Mouse (Mus musculus): ENCODE results near the gene Aebp1.
"Not testable (repeated sequence)": the region's sequence is repeated elsewhere in the genome, so short reads cannot be mapped to it uniquely, and the experiment has no call there.

Aebp1 gene

DNA sequence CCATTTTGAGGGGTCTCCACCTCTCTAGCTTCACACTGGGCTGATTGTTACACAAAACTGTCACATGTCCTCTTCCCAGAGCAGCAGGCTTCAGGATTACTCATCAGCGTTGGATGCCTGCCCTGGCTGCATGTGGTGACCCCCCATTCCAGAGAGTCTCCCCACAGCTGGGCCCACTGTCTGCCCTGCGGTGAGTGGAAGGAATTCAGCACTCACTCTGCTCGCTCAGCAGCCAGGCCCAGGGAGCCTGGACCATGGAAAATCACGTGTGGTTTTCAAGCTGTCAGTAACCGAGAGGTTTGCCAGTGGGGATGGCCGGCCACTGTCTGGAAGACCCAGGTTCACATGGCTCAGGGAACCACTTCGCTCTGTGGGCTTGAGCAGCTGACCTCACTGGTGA lies 5.8 kb upstream of the Aebp1 start:
- DNase-seq (ENCODE audit: low spot score): no peak

DNA sequence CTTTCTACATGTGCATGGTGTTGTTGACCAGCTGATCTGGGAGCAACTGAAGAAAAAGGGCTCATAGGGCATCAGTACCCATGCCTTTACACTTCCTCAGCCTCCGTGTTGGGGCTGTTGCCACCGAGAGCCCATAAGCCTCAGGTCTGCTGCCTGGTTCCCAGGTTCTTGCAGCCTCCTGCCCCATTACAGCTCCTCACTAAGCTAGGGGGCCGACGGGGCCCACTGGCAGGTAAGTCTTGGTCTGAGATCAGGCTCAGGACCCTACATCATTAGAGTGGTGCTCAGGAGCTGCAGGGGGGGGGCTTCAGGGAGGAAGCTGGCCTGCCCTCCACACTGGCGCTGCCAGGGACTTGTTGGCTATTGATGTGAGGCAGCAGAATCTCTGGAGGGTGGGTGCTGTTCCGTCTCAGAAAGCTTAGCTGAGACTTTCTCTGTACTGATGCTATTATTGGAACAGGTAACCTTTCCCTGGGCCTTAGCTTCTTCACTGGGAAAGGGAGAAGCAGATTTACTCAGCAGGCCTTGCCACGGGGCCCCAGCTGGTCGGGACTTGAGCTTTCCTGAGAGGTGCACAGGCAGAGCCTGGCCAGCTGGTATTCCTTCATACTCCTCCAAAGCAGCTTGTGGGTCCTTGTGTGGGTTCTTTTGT lies 5.1 kb upstream of the Aebp1 start:
- no peak for DNase-seq (ENCODE audit: low spot score)

DNA sequence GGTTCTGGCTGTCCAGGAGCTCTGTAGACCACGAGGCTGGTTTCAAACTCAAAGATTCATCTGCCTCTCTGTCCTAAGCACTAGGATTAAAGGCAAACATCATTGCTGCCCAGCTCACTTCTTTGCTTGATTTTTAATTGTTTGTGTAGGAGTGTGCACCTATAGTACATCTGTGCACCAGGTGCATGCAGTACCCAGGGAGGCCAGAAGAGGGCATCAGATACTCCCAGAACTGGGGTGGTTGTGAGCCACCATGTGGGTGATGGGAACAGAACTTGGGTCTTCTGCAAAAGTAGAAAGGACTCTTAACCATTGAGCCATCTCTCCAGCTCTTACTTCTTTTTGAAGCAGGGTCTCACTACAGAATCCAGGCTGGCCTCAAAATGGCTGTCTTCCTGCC lies 3.0 kb upstream of the Aebp1 start:
- DNase-seq (ENCODE audit: low spot score): no peak

DNA sequence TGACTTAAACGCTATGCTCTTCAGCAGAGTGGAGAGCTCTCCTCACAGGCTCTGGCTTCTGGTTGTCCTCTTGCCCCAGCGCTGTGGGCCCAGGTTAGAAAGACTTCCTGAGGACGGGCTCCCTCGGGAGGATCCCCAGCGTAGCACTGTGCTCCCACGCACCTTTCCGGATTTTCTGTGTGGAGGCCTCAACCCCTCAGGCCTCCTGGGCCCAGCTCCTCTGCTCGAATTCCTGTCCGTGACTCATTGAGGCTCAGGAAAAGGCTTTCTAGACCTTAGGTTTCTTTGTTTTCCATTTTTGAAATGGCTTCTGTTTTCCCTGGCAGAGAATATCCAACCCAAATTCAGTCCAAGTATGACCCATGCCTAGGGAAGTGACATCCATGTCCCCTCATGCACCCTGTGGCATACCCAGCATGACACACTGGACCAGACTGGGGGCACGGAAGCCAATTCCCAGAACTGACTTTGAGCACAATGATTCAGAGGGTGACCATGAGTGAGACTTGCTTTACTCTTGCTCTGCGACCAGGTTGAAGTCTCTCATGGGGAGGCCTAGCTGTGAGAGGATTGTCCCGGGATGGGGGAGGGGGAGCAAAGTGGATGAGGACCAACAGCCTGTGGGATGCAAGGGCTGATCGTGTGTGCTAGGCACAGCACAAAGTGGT lies 1.7 kb upstream of the Aebp1 start:
- DNase-seq (ENCODE audit: low spot score): no peak

DNA sequence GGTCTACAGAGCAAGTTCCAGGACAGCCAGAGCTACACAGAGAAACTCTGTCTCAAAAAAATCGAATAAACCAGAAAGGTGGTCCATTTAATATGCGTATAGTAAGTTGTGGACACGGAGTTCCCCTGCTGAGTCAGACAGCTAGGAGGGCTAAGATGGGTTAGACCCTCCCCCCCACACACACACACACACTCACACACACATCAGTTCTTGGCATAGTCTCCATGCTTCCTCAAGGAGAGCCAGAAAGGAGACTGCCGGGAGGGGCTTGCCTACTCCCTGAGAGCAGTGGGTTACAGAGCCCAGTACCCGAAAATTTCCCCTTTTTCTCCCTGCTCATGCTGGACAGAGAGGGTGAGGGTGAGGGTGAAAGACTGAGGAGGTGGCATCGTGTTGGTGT lies 1.1 kb upstream of the Aebp1 start:
- DNase-seq (ENCODE audit: low spot score): no peak

DNA sequence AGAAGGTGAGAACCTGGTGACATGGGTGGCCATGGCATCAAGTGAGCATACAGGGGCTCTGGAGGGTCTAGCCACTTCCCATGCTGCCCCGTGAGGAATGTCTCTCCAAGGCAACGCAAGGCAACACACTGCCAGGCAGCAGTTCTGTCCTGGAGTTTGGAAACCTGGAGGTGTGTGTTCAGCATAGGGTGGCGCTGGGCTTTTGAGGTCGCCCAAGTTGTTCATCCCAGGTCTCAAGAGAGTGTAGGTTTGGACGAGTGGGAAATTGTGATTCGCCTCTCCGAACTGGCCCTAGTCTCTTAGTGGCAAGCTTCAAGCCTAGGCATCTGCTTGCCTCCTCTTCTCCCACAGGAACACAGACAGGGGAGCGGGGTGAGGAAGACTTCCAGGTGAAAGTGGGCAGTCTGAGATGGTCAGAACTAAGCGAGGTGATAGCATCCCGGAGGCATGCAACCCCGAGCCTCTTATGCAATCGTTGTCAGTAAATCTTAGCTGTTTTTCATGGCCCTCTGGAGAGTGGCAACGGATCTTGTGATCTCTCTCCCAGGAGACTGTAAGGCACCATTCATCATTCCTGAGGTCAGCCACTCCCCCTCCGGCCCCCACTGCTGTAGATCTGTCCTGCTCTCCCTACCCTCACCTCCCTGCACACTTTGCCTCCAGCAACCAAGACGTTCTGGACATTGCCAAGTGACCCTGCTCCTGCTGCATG lies 803 bp downstream of the Aebp1 start:
- no peak for DNase-seq (ENCODE audit: low spot score)

DNA sequence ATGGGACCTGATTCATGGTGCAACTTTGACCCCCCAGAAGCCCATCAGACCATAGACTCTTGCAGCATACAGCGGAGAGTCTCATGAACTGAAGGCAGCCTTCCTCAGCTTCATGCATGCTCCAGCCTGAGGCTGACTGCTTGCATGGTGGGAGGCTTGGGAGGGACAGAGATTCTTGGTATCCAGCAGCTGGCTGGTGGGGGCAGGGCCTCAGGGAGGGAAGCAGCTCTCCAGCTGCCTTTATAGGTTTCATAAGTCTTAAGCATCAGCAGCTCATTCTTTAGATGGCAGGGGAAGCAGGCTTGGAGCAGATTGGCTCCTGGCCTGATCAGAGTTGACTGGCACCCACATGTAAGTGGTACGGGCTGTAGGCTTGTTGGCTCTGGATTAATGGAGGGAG lies 5.4 kb downstream of the Aebp1 start:
- DNase-seq (ENCODE audit: low spot score): no peak

DNA sequence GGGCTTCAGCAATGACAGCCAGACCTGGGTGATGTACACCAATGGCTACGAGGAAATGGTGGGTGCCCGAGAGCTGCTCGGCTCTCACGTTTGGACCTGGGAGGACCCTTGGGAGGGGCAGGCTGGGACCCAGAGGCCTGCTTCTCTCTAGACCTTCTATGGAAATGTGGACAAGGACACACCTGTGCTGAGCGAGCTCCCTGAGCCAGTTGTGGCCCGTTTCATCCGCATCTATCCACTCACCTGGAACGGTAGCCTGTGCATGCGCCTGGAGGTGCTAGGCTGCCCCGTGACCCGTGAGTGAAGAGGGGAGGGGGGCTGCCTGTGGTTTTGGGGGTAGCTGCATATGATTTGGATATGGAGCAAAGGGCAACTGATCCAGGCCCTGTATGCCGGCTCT lies 6.6 kb downstream of the Aebp1 start:
- DNase-seq (ENCODE audit: low spot score): no peak

DNA sequence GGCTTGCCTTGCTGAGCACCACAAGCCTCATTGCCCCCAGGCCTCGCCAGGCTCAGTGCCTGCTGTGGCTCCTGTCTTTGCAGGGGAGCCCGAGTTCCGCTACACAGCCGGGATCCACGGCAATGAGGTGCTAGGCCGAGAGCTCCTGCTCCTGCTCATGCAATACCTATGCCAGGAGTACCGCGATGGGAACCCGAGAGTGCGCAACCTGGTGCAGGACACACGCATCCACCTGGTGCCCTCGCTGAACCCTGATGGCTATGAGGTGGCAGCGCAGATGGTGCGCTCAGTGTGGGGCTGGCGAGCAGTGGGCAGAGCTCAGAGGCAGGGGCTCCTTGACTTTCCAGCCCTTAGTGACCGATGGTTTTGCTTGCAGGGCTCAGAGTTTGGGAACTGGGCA lies 7.6 kb downstream of the Aebp1 start:
- DNase-seq (ENCODE audit: low spot score): no peak

DNA sequence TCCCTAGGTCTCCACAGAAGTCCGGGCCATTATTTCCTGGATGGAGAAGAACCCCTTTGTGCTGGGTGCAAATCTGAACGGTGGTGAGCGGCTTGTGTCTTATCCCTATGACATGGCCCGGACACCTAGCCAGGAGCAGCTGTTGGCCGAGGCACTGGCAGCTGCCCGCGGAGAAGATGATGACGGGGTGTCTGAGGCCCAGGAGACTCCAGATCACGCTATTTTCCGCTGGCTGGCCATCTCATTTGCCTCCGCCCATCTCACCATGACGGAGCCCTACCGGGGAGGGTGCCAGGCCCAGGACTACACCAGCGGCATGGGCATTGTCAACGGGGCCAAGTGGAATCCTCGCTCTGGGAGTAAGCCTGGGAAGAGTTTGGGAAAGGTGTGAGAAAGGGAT lies 8.3 kb downstream of the Aebp1 start:
- DNase-seq (ENCODE audit: low spot score): no peak

DNA sequence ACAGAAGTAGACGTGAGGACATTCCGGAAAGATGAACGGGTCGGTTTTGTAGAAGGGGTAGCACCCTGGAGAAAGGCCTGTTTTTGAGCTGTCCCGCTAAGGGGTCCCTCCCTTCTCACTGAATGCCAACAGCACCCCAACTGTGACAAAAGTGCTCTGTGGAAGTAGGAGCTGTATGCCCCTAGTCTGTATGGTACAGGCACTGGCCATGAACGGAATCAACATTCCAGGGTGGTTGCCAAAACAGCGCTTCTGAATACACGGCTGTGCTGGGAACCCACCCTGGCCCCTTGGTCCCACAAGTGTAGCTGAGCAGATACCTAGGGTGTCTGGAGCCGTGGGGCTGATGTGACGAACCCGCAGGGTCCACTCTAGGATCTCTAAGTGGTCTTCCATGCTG lies 11.0 kb downstream of the Aebp1 start:
- DNase-seq (ENCODE audit: low spot score): no peak

DNA sequence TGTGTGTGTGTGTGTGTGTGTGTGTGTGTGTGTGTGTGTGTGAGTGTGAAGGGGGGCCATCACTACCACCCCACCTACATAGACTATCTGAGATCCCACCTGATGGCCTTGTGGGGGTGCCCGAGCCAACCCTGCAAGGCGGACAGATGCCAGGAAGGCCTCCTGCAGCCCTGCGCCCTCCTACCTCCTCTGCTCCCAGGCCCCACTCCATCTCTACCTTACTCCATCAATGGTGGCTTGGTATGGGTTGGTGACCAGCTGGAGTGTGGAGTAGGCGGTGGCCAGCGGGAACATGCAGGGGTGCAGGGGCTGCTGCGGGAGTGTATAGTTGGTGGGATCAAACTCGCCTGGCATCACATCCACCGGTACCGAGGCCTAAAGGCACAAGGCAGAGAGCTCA lies 11.4 kb downstream of the Aebp1 start:
- no peak for DNase-seq (ENCODE audit: low spot score)

DNA sequence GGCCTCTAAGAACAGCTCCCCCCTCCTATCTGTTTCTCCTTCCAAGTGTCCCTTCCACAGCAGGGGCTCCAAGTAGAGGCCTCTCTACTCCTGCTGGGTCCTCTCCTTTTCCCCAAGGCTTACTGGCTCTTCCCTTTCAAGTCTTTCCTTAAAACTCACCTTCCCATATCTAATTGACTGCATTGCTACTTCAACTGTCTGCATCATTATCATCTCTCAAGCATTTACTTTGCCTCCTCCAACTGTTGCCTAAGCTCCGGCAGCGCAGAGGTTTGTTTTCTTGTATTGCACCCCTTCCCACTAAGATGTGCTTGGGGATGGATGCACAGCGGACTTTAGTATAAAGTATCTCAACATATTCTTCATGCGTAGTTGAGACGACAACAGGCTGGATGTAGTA lies 15.7 kb downstream of the Aebp1 start:
- no peak for DNase-seq (ENCODE audit: low spot score)

DNA sequence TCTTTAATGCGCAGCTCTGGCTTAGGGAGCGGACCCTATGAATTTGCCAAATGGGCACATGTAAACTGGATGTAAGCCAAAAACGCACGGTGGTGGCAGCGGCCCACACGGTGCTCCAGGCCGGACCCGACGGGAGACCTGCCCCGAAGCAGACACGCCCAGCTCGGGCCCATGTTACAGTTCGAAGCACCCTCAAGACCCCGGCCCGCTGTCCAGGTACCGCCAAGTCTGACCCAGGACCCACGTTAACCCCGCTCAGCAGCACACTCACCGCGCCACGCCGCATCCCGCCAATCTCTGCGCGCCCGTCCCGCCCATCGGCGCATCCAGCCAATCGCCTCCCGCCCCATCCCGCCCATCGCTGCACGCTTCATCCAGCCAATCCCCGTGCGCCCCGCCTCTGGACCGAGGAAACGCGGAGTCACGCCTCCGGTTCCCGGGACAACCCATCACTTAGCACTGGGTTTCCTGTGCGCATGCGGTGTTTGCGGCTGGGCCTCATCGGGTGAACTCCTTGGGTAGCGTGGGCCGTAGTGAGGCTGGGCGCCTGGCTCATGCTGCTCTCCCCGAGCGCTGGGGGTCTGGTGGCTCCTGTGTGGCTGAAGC lies 16.3 kb downstream of the Aebp1 start, which contains the start of gene Pold2:
Gene Pold2, minus strand, starts transcription at position 372 of the 606 bp plus-strand sequence.
- peak; percentile 97 for DNase-seq (ENCODE audit: low spot score)

DNA sequence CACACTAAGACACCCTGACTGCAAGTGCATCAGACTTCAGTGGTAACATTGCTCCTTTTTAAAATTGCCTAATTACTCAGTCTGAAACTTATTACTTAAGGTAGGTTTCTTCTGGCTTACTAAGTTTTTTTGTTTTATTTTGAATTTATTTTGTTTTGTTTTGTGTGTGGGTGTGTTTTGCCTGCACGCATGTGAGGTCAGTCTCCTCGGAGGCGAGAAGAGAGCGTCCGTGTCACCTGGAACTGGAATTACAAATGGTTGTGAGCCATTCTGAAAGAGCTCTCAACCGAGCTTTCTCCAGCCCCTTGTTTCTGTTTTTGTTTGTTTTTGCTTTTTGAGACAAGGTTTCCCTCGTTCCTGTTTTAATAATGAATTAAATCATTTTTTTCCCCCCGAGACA lies 16.9 kb downstream of the Aebp1 start:
- DNase-seq (ENCODE audit: low spot score): no peak

DNA sequence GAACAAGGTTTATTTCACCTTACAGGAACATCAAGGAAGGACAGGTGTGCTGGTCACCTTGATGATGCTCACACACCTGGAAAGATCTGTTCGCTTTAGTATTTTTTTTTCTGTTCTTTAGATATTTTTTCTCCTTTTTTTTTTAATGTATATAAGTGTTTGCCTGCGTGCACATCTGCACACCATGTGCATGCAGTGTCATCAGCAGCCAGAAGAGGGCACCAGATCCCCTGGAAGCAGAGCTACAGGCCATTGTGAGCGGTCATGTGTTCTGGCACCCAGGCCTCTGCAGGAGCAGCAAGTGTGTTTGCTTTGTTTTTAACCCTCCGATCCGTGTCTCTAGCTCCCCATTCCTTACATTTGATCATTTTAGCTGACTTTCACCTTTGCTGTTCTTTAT lies 18.2 kb downstream of the Aebp1 start:
- DNase-seq (ENCODE audit: low spot score): peak; percentile 67

DNA sequence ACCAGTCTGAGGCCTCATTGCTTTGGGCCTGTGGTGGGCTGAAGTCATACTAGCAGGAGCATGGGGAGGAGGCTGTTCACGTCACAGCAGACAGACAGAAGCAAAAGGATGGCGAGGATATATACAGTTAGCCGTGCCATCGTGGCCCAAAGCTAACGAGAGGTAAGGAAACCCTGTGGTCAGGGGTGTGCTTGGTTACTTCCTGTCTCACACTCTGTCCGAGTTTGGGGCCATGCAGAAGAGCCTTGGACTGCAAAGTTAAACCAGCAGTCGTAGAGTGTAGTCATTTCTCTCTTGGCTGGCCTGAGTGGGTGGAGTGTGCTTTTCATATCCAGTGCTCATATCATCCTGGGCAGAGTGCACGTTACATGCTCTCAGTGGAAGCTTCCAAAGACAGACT lies 20.8 kb downstream of the Aebp1 start:
- no peak for DNase-seq (ENCODE audit: low spot score)

DNA sequence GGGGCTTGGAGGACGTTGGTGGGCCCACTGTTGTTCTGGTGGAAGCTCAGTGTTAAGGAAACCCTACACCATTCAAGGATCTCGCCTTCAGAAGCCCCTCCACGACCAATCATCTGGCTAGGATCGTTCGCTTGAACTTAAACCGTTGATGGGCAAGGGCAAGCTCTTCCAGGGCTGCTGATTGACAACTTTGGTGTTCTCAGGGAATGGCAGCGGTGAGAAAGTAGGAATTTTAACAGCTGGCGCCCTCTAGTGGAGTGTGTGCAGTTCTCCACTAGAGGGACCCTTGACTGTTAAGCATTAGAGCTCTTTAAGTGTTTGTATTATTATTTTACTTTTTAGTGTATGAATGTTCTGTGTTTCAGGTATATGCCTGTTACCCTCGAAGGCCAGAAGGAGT lies 24.4 kb downstream of the Aebp1 start:
- peak; percentile 93 for DNase-seq (ENCODE audit: low spot score)

DNA sequence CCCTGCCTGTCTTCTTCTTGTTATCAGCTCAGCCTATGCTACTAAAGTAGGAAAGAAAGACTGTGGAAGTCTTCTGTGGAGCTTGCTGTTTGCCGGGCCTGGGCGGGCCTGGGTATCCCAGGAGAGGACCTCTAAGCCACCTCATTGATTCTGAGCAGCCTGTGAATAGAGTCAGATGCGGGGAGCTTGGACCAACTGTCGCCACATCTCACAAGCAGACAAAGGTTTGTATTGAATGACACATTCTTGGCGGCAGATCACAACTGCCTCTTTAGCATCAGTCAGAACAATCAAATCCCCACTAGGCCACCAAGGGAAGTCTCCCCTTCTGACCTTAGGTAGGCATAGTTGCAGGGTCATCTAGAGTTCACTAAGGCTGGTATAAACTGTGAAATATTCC lies 25.5 kb downstream of the Aebp1 start:
- DNase-seq (ENCODE audit: low spot score): peak; percentile 47

DNA sequence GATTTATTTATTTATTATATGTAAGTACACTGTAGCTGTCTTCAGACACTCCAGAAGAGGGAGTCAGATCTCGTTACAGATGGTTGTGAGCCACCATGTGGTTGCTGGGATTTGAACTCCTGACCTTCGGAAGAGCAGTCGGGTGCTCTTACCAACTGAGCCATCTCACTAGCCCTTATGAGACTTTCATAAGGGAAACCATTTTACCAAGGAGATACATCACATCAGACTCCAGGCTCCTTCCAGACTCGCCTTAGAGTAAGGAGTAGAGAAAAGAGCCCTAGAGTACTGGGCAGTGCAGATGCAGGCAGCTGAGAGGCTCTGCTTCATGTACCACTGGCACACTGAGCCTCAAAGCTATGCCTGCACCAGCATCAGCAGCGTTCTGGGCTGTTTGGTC lies 26.8 kb downstream of the Aebp1 start:
- DNase-seq (ENCODE audit: low spot score): not testable (repeated sequence)

DNA sequence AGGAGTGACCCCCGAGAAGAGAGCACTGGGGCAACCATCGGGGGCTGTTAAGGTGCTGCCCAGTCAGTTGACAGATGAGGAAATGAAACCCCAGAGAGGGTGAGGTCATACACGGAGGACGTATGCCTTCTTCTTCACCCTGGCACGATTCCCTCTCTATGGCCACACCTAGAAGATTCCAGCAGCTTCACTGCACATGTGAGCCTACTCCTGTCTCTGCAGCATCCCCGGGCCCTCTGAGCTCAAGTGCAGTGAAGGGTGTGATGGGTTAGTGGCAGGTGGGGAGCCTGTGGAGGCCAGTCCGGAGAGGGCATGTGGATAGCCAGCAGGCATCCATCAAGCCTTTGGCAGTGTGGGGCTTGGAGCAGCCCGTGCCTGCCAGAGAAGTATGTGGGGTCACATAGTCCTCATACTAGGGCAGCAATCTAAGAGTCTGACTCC lies 30.4 kb downstream of the Aebp1 start:
- no peak for DNase-seq (ENCODE audit: low spot score)

DNA sequence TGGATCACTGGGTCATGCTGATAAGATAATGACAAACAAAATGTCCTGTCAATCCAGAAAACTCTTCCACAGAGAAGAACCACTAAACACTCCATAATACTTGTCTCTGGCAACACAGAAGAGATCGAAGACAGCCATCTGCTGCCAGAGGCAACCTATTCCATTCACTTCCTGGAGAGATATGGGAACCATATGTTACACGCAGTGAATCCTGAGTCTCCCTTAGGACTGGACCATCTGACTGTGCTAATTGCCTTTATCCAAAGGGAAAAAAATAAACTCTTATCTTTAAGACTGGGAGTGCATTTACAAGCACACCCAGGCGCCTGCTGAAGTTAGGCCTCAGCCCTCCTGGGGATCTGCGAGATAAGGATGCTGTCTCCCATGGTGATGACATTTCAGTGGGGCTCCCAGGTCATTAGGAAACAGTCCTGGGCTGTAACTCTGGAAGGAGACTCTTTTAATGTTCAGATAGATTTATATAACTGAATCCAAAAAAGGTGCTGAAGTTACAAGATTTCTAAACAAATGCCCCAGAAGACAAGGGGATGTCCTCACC lies 31.1 kb downstream of the Aebp1 start:
- no peak for DNase-seq (ENCODE audit: low spot score)

DNA sequence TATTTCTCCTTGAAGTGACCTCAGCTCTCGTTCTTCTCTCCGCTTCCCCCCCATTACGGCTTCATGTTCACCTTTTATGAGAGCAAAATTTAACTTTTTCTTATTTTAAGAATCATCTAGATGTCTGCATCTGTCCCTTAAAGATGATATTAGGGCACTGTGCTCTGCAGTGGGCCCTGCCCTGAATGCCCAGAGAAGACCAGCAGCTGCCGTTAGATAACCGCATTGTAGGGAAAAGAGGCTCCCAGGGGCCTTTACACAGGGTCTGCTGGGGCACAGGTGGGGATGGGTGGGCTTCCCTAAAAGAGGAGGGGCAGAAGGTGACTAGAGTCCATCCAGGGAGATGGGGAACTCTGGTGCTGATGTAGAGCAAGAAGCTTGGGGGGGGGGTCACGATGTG lies 32.1 kb downstream of the Aebp1 start:
- DNase-seq (ENCODE audit: low spot score): no peak
